Mouse (Mus musculus) gastrocnemius, postnatal 36 days (tissue): ENCODE data around the gene Tex26. TPM values are rescaled to one million over a fixed set of nuclear protein-coding genes. Genes with fewer than 3 reads are reported as not detected.

Experiments used
- DNase-seq, 2 experiments: peaks; one replicate each; pipeline ENCODE4 v3.0.0; 2022
- intact Hi-C: fragments of 180-260 bp; cut with DNase I; formaldehyde crosslinking; loops from one replicate; pipeline ENCODE4 v1.15.1; 2025
- total RNA-seq, 2 experiments: library from RNA; stranded (reverse); gene quantifications; 2 replicates each; pipeline ENCODE4 v1.2.3; 2021

Gene Tex26
- total RNA-seq, 2 experiments from 2014 or later, result not detected

- intact Hi-C loops, result no loop called here
- DNase-seq, result no peak
Measured at GRCm38 (mm10) chr5:149484270-149484669, 44.8 kb downstream of the Tex26 start.

GRCm38 (mm10) chr5:149485447-149485846, 46.0 kb downstream of the Tex26 start:
- intact Hi-C loops, result no loop called here
- no peak for DNase-seq

DNA sequence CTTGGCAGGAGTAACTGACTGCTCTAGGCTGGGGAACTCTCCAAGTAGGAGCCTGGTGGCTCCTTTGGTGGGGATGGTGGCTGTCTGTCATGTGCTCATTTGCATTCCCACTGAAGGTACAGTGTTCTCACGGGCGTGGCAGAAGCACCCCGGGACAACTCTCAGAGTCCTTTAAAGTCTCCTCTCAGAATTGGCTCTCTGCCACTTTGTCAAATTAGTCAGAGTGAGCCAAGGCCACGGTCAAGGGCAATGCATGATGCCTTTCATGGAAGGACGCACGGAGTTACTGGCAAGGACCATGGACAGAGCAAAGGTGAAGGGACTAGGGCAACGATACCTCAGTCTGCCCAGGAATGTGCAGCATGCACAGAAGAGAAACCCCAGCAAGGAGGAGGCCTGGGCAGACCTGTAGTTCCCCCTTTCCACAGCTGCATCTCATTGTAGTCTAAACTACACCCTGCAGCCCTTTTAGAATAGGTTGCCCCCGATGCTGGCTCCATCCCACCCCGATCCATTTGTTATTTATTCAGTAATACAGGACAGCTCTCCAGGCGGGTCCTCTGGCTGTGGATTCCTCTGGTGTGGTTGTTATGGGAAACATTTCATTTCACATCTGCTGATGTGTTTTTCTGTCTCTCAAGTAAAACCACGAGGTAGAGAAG, 49.0 kb downstream of the Tex26 start:
- intact Hi-C loops, result no loop called here
- no peak for DNase-seq

DNA sequence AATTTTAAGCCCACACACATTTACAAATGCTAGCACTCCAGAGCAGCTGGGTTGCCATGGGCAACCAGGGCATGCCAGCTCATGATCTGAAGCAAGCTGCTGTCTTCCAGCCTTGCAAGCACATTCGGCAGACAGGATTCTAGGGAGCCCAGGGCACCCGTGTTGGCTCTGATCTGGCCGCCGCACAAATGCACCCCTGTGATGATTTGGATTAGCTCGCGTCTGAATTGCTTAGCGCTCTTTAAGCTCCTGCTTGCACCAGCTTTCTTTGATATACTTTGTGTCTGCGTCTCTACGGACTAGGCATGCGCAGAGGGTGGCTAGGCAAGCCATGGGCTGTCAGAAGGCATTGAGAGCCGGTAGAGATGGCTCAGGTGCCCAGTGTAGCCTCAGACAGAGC, 49.7 kb downstream of the Tex26 start:
- no peak for DNase-seq
- intact Hi-C loops, result no loop called here

GRCm38 (mm10) chr5:149490275-149490674, 50.8 kb downstream of the Tex26 start:
- DNase-seq, result no peak
- intact Hi-C loops, result no loop called here

DNA sequence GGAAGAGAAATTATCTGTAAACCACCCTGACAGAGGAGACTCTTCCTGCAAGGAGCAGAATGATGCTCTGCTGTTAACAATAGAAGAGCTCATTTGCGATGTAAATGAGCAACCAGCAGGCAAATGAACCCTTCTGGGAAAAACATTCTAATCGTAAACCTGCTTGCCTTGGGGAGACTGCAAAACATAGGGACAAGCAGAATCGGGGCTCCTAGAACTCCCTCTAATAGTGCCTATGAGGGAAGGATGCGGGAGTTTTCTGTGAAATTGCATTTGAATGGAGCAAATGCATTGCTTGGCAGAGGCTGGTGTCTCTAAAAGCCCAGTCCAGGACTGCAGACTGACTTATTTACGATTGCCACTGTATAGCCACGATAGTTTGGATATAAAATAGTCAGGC, 56.2 kb downstream of the Tex26 start:
- no peak for DNase-seq

DNA sequence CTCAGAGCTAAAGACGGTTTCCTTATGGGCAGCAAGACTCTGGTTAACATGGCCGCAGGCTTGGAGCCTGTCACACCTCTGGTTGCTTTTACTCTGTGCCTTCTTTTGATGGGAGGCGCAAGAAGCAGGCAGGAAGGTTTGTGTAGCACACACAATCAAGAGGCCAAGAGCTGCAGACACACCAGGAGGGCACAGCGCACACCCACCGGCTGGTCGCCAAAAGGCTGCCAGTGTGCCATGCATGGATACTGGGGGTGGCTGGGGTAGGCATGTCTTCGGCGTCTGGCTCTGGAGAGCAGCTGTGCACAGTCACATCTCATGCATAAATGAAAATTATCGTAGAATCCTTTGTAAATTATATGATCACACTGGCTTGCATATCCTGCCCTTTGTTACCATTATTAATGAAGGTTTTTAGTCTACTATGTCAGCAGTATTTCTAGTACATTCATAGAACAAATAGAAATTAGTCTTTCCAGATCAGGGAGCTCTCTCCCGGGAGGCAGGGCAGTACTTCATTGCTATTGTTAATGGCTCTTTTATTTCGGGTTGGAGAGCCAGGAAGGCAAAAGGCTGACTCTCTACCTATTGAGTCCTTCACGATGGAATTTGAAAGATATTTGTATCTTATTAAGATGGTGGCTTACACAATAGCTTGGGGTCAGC, 57.1 kb downstream of the Tex26 start:
- DNase-seq, result no peak
- intact Hi-C loops, result no loop called here

More for the DNA sequence above, 56.2 kb downstream of the Tex26 start:
- intact Hi-C loops, result no loop called here

DNA sequence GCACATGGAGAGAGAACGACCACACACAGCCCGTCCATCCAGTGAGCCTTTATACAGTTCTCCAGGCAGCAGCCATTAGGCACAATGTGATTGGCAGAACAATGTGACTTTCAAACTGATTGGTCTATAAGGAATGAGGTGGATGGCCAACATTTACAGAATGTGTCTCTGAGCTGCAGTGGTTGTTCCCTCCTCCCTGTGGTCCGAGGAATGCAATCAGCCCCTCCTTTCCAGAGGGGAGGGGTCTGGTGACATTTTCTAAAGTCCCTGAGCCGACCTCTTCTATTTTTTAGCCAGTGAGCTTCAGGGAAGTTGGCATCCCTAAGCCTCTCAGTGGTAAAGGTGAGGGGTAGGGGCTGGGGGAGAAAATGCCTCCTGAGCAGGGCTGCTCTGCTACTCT, 60.5 kb downstream of the Tex26 start:
- intact Hi-C loops, result no loop called here
- no peak for DNase-seq

DNA sequence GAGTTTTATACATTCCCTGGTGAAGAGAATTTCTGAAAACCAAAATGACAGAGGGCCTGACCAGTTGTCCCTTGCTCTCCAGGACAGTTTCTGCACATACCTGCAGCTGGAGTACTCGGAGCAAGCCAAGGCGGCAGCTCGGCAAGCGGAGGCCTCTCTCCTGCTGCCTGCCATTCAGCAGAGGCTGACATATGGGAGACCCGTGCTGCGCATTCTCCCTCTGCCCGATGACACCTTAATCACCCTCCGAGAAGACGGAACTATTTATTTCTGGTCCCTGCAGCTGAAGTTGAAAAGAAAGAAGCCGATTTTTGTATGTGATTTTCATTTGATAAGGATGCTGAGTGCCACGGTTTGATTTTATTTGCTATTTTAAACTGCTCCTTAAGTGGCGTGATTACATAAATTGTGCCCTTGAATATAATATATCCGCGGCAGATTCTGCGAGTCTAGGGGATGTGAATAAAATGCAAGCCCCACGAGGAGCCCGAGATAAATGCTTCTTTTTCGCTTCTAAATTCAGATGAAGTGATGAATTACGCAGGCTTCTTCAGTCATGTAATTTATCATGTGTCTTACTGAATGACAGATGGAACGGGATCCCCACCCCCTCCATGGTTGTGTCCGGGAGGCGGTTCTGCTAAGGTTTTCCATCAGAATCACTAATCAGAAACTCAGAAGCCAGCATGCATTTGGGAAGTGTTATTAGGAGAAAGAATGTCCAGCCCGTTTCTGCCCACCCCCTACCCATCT, 64.1 kb downstream of the Tex26 start:
- intact Hi-C loops, result no loop called here

GRCm38 (mm10) chr5:149504985-149505384, 65.5 kb downstream of the Tex26 start:
- intact Hi-C loops, result no loop called here
- DNase-seq, result no peak

More for the DNA sequence above, 64.1 kb downstream of the Tex26 start:
- DNase-seq, result no peak

GRCm38 (mm10) chr5:149506033-149506432, 66.6 kb downstream of the Tex26 start:
- intact Hi-C loops, result no loop called here
- no peak for DNase-seq

- DNase-seq, result no peak
- intact Hi-C loops, result no loop called here
Measured at GRCm38 (mm10) chr5:149508094-149509029, 68.9 kb downstream of the Tex26 start.

DNA sequence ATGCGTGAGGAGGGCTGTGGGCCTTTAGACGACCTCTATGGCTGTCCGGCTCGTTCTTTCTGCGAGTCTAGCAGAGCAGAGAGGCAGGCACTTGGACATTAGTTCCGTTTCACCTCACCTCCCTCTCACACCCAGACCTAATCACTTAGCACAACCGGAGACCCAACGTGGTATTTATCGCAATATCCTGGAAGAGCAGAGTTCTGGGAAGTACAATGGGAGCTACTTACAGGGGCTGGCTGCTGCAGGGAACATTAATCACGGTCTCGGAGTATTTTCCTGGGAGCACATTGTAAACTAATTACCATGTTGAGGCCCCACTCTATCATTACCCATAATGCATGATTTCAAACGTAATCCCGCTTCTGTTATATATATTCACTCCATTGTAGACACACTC, 70.9 kb downstream of the Tex26 start:
- DNase-seq, result no peak
- intact Hi-C loops, result no loop called here

- intact Hi-C loops, result no loop called here
- no peak for DNase-seq
Measured at GRCm38 (mm10) chr5:149512695-149513094, 73.2 kb downstream of the Tex26 start.

- DNase-seq, result no peak
- intact Hi-C loops, result no loop called here
Measured at GRCm38 (mm10) chr5:149513438-149514086, 74.1 kb downstream of the Tex26 start.

GRCm38 (mm10) chr5:149514087-149514671, 74.7 kb downstream of the Tex26 start:
- peak in 1 of 2 experiments; percentile 24 for DNase-seq
- intact Hi-C loops, result no loop called here

GRCm38 (mm10) chr5:149514890-149515289, 75.4 kb downstream of the Tex26 start:
- intact Hi-C loops, result no loop called here
- DNase-seq, result no peak

- DNase-seq, result no peak
- intact Hi-C loops, result no loop called here
Measured at GRCm38 (mm10) chr5:149517116-149517515, 77.7 kb downstream of the Tex26 start.
